Mouse (Mus musculus): ENCODE measurements at regions not wholly inside any gene's neighbourhood (a gene's known extent, or its start where the extent isn't known, plus 50 kb on each side); places are given as distances from the start of the nearest gene placed in this dataset.

DNA sequence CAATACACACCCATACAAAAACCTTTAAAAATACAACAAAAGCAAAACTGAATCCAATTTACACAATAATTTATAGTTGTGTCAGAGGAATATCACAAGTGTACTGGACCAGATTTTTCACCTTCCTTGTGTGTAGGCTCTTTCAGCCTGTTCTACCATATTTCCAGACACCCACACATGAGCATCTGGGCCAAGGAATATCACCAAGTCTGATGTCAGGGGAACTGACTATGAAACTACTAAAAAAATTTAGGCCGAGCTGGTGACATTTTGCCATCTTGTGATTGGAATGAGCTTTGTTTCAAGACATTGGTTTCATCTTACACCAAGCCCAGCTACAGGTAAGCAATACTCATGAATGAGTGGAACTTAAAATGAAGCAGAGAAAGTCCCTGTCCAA, 234.9 kb upstream of the Emcn start:
- TF ChIP-seq CTCF (IDR thresholded peaks at IDR 0.05; ENCODE audit: low read depth), result no peak
- TF ChIP-seq EP300 (IDR thresholded peaks at IDR 0.05; ENCODE audit: low read depth), result no peak
